Mouse (Mus musculus) midbrain, embryonic 11.5 days (tissue): ENCODE data around the gene Fam89b. TPM values are rescaled to one million over a fixed set of nuclear protein-coding genes. Genes with fewer than 3 reads are reported as not detected.

Experiments used
- ATAC-seq: fragments of 200-750 bp; cut with Nextera tagmentation; 2 replicates; pipeline ENCODE4 v1.8.0; 2017; ENCODE audit warnings: moderate TSS enrichment, moderate library complexity; ENCODE audit not compliant: low FRiP score
- DNase-seq: peaks from one replicate; pipeline ENCODE4 v3.0.0; 2015; ENCODE audit warnings: low spot score; ENCODE audit errors: missing footprints
- H3K27ac ChIP-seq: fragments of 300-500 bp; sonication (generic); 2 replicates; pipeline ENCODE4 v1.5.1; 2014; ENCODE audit warnings: low read depth, low read length
- H3K27me3 ChIP-seq: fragments of 300-500 bp; sonication (generic); 2 replicates; pipeline ENCODE4 v1.6.1; 2014; ENCODE audit warnings: mild to moderate bottlenecking, low read length, moderate library complexity, mixed read lengths; ENCODE audit not compliant: control insufficient read depth, insufficient read depth
- H3K36me3 ChIP-seq: fragments of 300-500 bp; sonication (generic); 2 replicates; pipeline ENCODE4 v1.6.1; 2014; ENCODE audit warnings: mild to moderate bottlenecking, low read length, moderate library complexity, mixed read lengths; ENCODE audit not compliant: control insufficient read depth, insufficient read depth
- H3K4me1 ChIP-seq: fragments of 300-500 bp; sonication (generic); 2 replicates; pipeline ENCODE4 v1.6.1; 2014; ENCODE audit warnings: low read length; ENCODE audit not compliant: control insufficient read depth, insufficient read depth
- H3K4me2 ChIP-seq: fragments of 300-500 bp; sonication (generic); 2 replicates; pipeline ENCODE4 v1.6.1; 2014; ENCODE audit warnings: mild to moderate bottlenecking, moderate library complexity
- H3K4me3 ChIP-seq: fragments of 300-500 bp; sonication (generic); 2 replicates; pipeline ENCODE4 v1.5.1; 2014; ENCODE audit warnings: low read depth, low read length
- H3K9ac ChIP-seq: fragments of 300-500 bp; sonication (generic); 2 replicates; pipeline ENCODE4 v1.6.1; 2014; ENCODE audit warnings: low read length
- H3K9me3 ChIP-seq: fragments of 300-500 bp; sonication (generic); 2 replicates; pipeline ENCODE4 v1.6.1; 2016; ENCODE audit warnings: low read length; ENCODE audit not compliant: control insufficient read depth
- WGBS: fragments of 180-500 bp; shearing (Covaris S2); extraction: QIAGEN DNeasy Blood & Tissue Kit; methylation state at CpG from one replicate; pipeline ENCODE4 v1.1.7; 2014; 5-methylcytosine and 5-hydroxymethylcytosine counted together
- polyA plus RNA-seq: library from polyadenylated mRNA; unstranded; fragments of >200 nt; fragmentation: Nextera tagmentation; extraction: Ambion mirVana; gene quantifications from 2 replicates; pipeline ENCODE4 v1.2.1, GENCODE M21; 2014

Gene Fam89b
- polyA plus RNA-seq, 1 experiment from 2014 or later = 158 TPM

- Histone ChIP-seq H3K4me3 (no peak overlapping the region), H3K9me3 (no peaks in the 10 kb centered on the region), H3K4me1 (no peaks in the 10 kb centered on the region; the same call in 1 of the 2 replicates), H3K27me3 (no peaks in the 10 kb centered on the region), H3K27ac (no peak overlapping the region), H3K9ac (no peak overlapping the region), H3K4me2 (no peak overlapping the region), H3K36me3 (peaks cover 24% of the 10 kb centered on the region)
- ATAC-seq = no peak
- DNase-seq = no peak
- WGBS = 45% methylated on average over 10 of the region's 10 CpGs
Measured at GRCm38 (mm10) chr19:5704801-5705571, 24.5 kb downstream of the Fam89b start.

- peaks cover 24% of the 10 kb centered on the region for H3K36me3 ChIP-seq
- WGBS = 77% methylated on average over 17 of the region's 17 CpGs
- no peak within 1 kb of the TSS; the same call in 1 of the 2 replicates for H3K9ac ChIP-seq
- ATAC-seq (no peak), DNase-seq (no peak)
- no peaks in the 10 kb centered on the region for H3K9me3 ChIP-seq
- H3K27me3 ChIP-seq = no peaks in the 10 kb centered on the region
- no peak within 1 kb of the TSS for H3K4me3 ChIP-seq
- H3K27ac ChIP-seq = no peak within 1 kb of the TSS
- H3K4me2 ChIP-seq = no peak within 1 kb of the TSS
- no peaks in the 10 kb centered on the region; the same call in 1 of the 2 replicates for H3K4me1 ChIP-seq
Measured at GRCm38 (mm10) chr19:5704163-5704800, 25.2 kb downstream of the Fam89b start, which contains the start of gene Kcnk7. TSS of gene Kcnk7 (plus strand) at chr19:5704367.

DNA sequence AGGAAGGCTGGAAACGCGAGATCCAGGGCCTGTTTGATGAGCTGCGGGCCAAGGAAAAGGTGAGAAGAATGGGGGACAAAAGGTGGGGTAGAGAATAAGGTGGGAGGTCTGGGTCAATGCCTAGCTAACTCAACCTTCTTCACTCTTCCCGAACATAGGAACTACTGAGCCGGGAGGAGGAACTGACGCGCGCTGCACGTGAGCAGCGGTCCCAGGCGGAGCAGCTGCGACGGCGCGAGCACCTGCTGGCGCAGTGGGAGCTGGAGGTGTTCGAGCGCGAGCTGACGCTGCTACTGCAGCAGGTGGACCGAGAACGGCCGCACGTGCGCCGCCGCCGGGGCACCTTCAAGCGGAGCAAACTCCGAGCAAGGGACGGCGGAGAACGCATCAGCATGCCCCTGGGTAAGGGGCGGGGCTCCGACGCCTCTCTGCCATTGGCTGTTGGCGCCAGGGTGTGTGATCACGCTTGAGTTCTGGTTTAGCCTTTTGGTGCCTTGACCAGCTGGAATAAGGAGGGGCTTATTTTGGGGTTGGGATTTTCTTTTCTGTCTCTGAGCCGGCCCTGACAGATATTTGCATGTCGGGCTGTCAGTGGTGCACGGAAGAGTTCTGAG, 33.5 kb downstream of the Fam89b start:
- Histone ChIP-seq H3K27me3 (peaks cover 2% of the 10 kb centered on the region; the same call in 1 of the 2 replicates), H3K36me3 (peaks cover 20% of the 10 kb centered on the region; the same call in 1 of the 2 replicates), H3K9ac (peak overlapping the region; percentile 54), H3K27ac (no peak overlapping the region), H3K4me1 (peaks cover 22% of the 10 kb centered on the region), H3K4me3 (peak overlapping the region; percentile 33), H3K9me3 (no peaks in the 10 kb centered on the region), H3K4me2 (peak overlapping the region; percentile 65)
- DNase-seq (peak; percentile 93), ATAC-seq (peak; percentile 86)
- WGBS = 5% methylated on average over 41 of the region's 41 CpGs

DNA sequence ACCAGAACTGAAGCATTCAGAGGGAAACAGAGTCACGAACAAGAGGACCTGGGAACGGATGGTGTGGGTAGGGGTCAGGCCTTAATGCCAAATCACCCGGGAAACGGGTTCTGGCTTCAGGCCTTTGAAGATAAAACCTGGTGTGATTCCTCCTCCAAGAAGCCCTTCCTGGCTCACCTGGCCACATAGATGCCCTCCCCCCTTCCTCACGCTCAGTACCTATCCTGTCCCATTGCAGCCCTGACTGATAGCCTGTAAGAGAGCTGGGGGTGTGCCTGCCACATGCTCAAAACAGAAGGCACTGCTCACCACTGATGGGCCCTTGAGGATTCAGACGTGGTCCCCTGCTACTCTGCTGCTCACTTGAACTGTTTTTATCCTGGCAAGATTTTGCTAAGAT, 35.7 kb downstream of the Fam89b start:
- 86% methylated on average over 6 of the region's 6 CpGs for WGBS
- Histone ChIP-seq H3K4me2 (no peak overlapping the region), H3K4me3 (no peak overlapping the region), H3K27me3 (peaks cover 2% of the 10 kb centered on the region; the same call in 1 of the 2 replicates), H3K36me3 (peaks cover 11% of the 10 kb centered on the region; the same call in 1 of the 2 replicates), H3K27ac (no peak overlapping the region), H3K9ac (no peak overlapping the region), H3K9me3 (no peaks in the 10 kb centered on the region), H3K4me1 (peaks cover 34% of the 10 kb centered on the region)
- no peak for DNase-seq
- no peak for ATAC-seq

- ATAC-seq (no peak), DNase-seq (no peak)
- H3K4me1 ChIP-seq = peaks cover 36% of the 10 kb centered on the region
- peaks cover 11% of the 10 kb centered on the region; the same call in 1 of the 2 replicates for H3K36me3 ChIP-seq
- H3K9me3 ChIP-seq = no peaks in the 10 kb centered on the region
- no peak overlapping the region for H3K9ac ChIP-seq
- 86% methylated on average over 10 of the region's 10 CpGs for WGBS
- H3K4me2 ChIP-seq = no peak overlapping the region; the same call in 1 of the 2 replicates
- H3K27ac ChIP-seq = no peak overlapping the region
- peaks cover 2% of the 10 kb centered on the region; the same call in 1 of the 2 replicates for H3K27me3 ChIP-seq
- H3K4me3 ChIP-seq = no peak overlapping the region
Measured at GRCm38 (mm10) chr19:5692913-5693396, 36.5 kb downstream of the Fam89b start.

DNA sequence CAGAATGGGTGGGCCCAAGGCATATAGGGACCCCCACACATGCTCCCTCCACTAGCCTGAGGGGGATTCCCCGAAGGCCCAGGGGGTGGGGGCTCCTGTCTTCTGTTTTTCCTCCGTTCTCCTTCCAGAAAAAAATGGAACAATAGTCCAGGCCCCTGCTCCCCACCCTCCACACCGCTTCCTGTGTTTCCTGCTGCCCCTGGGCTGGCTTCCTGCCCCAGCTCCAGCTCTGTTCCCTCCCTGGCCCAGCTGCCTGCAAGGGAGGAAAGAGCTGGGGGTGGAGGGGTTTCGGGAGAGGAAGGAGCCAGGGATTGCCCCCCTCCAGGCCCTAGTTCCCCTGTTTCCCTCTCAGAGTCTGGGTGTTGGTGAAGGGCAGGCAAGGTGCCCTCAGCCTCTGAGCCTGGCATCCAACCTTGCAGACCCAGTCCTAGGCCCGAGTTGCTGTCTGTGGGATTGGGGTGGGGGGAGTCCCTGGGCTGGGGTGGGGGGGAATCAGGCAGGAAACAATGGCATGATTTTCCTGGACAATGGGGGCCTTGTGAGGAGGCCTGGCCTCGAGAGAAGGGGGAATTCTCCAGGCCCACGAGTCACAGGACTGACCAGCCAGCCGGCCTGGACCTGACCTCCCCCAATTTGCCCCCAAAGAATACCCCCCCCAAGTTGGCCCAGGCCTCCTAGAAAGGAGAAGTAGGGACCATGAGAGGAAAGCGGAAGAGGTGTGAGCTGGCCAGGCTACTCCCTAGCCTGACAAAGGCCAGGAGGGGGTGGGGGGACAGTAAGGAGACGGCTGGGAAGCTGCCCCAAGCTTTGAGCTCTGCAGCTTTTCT, 37.2 kb downstream of the Fam89b start:
- Histone ChIP-seq H3K27ac (0 out of 2 replicates have a peak overlapping the region, but pooled peaks have one; percentile 8), H3K9me3 (no peaks in the 10 kb centered on the region), H3K4me2 (no peak overlapping the region), H3K9ac (peak overlapping the region; percentile 14; the same call in 1 of the 2 replicates), H3K27me3 (peaks cover 2% of the 10 kb centered on the region; the same call in 1 of the 2 replicates), H3K4me1 (peaks cover 43% of the 10 kb centered on the region), H3K36me3 (peaks cover 4% of the 10 kb centered on the region; the same call in 1 of the 2 replicates), H3K4me3 (no peak overlapping the region)
- no peak for ATAC-seq
- no peak for DNase-seq
- 75% methylated on average over 10 of the region's 10 CpGs for WGBS

- 90% methylated on average over 5 of the region's 5 CpGs for WGBS
- Histone ChIP-seq H3K4me3 (no peak overlapping the region), H3K27me3 (peaks cover 2% of the 10 kb centered on the region; the same call in 1 of the 2 replicates), H3K36me3 (peaks cover 2% of the 10 kb centered on the region; the same call in 1 of the 2 replicates), H3K9me3 (no peaks in the 10 kb centered on the region), H3K9ac (peak overlapping the region; percentile 34; the same call in 1 of the 2 replicates), H3K4me2 (0 out of 2 replicates have a peak overlapping the region, but pooled peaks have one; percentile 8), H3K27ac (no peak overlapping the region), H3K4me1 (peaks cover 43% of the 10 kb centered on the region)
- DNase-seq = no peak
- no peak for ATAC-seq
Measured at GRCm38 (mm10) chr19:5691601-5692000, 37.9 kb downstream of the Fam89b start.

DNA sequence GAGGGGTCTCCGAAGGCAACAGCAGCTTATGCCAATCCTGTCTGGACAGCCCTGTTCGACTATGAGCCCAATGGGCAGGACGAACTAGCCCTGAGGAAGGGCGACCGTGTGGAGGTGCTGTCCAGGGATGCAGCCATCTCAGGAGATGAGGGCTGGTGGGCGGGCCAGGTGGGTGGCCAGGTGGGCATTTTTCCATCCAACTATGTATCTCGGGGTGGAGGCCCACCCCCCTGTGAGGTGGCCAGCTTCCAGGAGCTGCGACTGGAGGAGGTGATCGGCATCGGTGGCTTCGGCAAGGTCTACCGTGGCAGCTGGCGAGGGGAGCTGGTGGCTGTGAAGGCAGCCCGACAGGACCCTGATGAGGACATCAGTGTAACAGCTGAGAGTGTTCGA, 39.1 kb downstream of the Fam89b start:
- no peak for ATAC-seq

More for the DNA sequence above, 39.1 kb downstream of the Fam89b start:
- peaks cover 35% of the 10 kb centered on the region for H3K4me1 ChIP-seq
- peak overlapping the region; percentile 73 for H3K9ac ChIP-seq
- peak overlapping the region; percentile 99 for H3K4me2 ChIP-seq
- H3K36me3 ChIP-seq = peaks cover 9% of the 10 kb centered on the region
- 79% methylated on average over 15 of the region's 15 CpGs for WGBS
- H3K27ac ChIP-seq = no peak overlapping the region
- no peaks in the 10 kb centered on the region for H3K9me3 ChIP-seq
- peak overlapping the region; percentile 90 for H3K4me3 ChIP-seq
- DNase-seq = no peak
- peaks cover 2% of the 10 kb centered on the region; the same call in 1 of the 2 replicates for H3K27me3 ChIP-seq
